Mouse (Mus musculus) kidney, adult 2 months (tissue): ENCODE data around the gene Slc22a15.

Source experiments
- CTCF ChIP-seq: fragments of 200-500 bp; conservative IDR thresholded peaks from 2 replicates; pipeline ENCODE4 v1.5.1; 2011; ENCODE audit warnings: low read depth, mild to moderate bottlenecking, control low read depth, low read length, moderate library complexity, mixed read lengths; ENCODE audit not compliant: insufficient read depth, insufficient read length
- POLR2A ChIP-seq: fragments of 200-500 bp; IDR thresholded peaks from one replicate; pipeline ENCODE4 v1.6.1; 2011; ENCODE audit warnings: low read depth, low read length, control low read depth

GRCm38 (mm10) chr3:101831189-101831858, 92.9 kb downstream of the Slc22a15 start:
- TF ChIP-seq POLR2A (no peak), CTCF (no peak)
